15 mouse cellular contexts compared by ENCODE assay signal in the genomic region with DNA sequence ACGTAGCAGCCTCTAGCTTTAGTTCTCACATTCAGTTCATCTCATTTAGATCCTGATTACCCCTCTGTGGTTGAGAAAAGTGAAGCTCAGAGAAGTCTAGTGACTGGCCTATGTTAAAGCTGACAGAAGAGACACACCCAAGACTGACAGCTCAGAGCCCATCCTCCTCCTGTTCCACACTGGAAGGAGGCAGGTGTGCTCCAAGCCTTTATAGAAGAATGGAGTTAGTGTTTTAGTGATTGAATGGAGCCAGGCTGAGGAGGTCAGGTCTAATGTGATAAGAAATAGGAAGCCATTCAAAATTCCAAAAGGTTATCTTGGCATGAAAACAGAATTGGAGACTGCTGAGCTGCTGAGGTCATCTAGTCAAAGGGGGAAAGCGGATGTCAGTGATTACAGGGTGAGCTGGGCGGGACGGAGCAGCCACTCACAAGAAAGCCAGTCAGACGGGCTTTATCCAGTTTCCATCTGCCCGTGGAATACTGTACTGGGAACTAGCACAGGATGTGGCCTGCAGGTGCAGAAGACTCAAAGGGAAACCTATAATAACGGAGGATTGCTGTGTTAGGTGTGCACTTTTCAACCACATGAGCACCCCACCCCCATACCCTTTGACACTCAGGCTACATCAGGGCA. TPM values are rescaled to one million over a fixed set of nuclear protein-coding genes. Genes with fewer than 3 reads are reported as not detected.
DNase-seq lines count a peak whose midpoint lies in the region; ATAC-seq and TF ChIP-seq lines count a peak whose summit lies in the region.
"Had no signal": no experiment of that assay in that cellular context is flagged by ENCODE, and none has a peak within 500 bp of the region (broad histone marks: within the 10 kb centered on the region; RNA-seq: fewer than 3 reads in every experiment).

No protein-coding gene starts in this region.

- no peak overlapping the region for H3K4me2 ChIP-seq in kidney, embryonic 14.5 days (replicated peaks; ENCODE audit: low read depth, low read length)
- no peak overlapping the region for H3K4me2 ChIP-seq in CH12.LX (ENCODE audit: insufficient read depth, low read depth, poor library complexity, severe bottlenecking)
- H3K4me2 ChIP-seq in heart, embryonic 15.5 days, result no peak overlapping the region
- H3K4me2 ChIP-seq in lung, postnatal 0 days (replicated peaks; ENCODE audit: low read depth, low read length), result no peak overlapping the region
- H3K4me2 ChIP-seq: liver, embryonic 11.5 days had no signal

- H3K4me3 ChIP-seq in kidney, adult 2 months (ENCODE audit: insufficient read depth, low read depth, low read length), result no peak overlapping the region
- H3K4me3 ChIP-seq in kidney, embryonic 14.5 days (ENCODE audit: low read length), result no peak overlapping the region
- H3K4me3 ChIP-seq in CH12.LX (replicated peaks in 1 of 3; ENCODE audit: low read depth in 2 of 3, low read length in 2 of 3, poor library complexity in 1 of 3), result no peak overlapping the region
- H3K4me3 ChIP-seq in heart, embryonic 15.5 days, result no peak overlapping the region
- no peak overlapping the region for H3K4me3 ChIP-seq in lung, postnatal 0 days (ENCODE audit: low read depth, low read length)
- H3K4me3 ChIP-seq: midbrain, embryonic 10.5 days had no signal

- ATAC-seq in kidney, embryonic 14.5 days (ENCODE audit: low FRiP score, low TSS enrichment), result no peak; the same call in 1 of the 2 replicates
- ATAC-seq in heart, embryonic 15.5 days (replicated peaks; ENCODE audit: insufficient number of reproducible peaks, insufficient read depth, low FRiP score, low read depth), result peak; percentile 38; the same call in 1 of the 2 replicates
- ATAC-seq in lung, postnatal 0 days, result peak; percentile 80
- ATAC-seq in cerebellum, adult (ENCODE audit: insufficient number of reproducible peaks, low FRiP score, low TSS enrichment), result no peak
- ATAC-seq: Patski had no signal

- no peak overlapping the region for H3K9ac ChIP-seq in kidney, embryonic 14.5 days (ENCODE audit: low read depth, low read length)
- H3K9ac ChIP-seq in CH12.LX (ENCODE audit: insufficient read depth, low read depth), result no peak overlapping the region
- H3K9ac ChIP-seq in heart, embryonic 15.5 days, result no peak overlapping the region
- no peak overlapping the region for H3K9ac ChIP-seq in lung, postnatal 0 days (replicated peaks; ENCODE audit: low read depth)

- TF ChIP-seq EP300 in CH12.LX (IDR thresholded peaks at IDR 0.05; ENCODE audit: low read length), result no peak
- no peak for TF ChIP-seq EP300 in lung, postnatal 0 days (IDR thresholded peaks at IDR 0.05)

- no peak for TF ChIP-seq POLR2A in kidney, adult 2 months (IDR thresholded peaks at IDR 0.05; ENCODE audit: low read depth, low read length)
- no peak for TF ChIP-seq POLR2A in CH12.LX (IDR thresholded peaks at IDR 0.05; ENCODE audit: low read depth, low read length)

- TF ChIP-seq RAD21 in CH12.LX (IDR thresholded peaks at IDR 0.05; ENCODE audit: low read depth, low read length), result no peak

- no peak overlapping the region for H3K27ac ChIP-seq in kidney, adult 2 months (ENCODE audit: insufficient read depth, low read depth, low read length)
- H3K27ac ChIP-seq in kidney, embryonic 14.5 days (ENCODE audit: low read depth, low read length), result no peak overlapping the region
- H3K27ac ChIP-seq in CH12.LX (ENCODE audit: insufficient read depth, low read depth), result peak overlapping the region; percentile 16; the same call in 1 of the 2 replicates
- H3K27ac ChIP-seq in heart, embryonic 15.5 days, result no peak overlapping the region
- H3K27ac ChIP-seq in lung, postnatal 0 days (ENCODE audit: low read length), result no peak overlapping the region
- H3K27ac ChIP-seq: midbrain, embryonic 10.5 days had no signal

- H3K4me1 ChIP-seq in kidney, adult 2 months (ENCODE audit: control insufficient read depth, insufficient read depth, low read length), result no peaks in the 10 kb centered on the region
- 0 out of 2 replicates have a peak, but pooled peaks cover 5% of the 10 kb centered on the region for H3K4me1 ChIP-seq in kidney, embryonic 14.5 days (ENCODE audit: control insufficient read depth, insufficient read depth, low read length)
- peaks cover 53 to 87% of the 10 kb centered on the region in 2 experiments for H3K4me1 ChIP-seq in CH12.LX (ENCODE audit: control insufficient read depth in 1 of 2, insufficient read depth in 2 of 2)
- H3K4me1 ChIP-seq in heart, embryonic 15.5 days (replicated peaks), result peaks cover 13% of the 10 kb centered on the region
- no peaks in the 10 kb centered on the region for H3K4me1 ChIP-seq in lung, postnatal 0 days (ENCODE audit: insufficient read depth, low read depth, low read length)
- H3K4me1 ChIP-seq: midbrain, embryonic 10.5 days had no signal

- peak; percentile 23 for DNase-seq in kidney, adult 2 months
- no peak for DNase-seq in CH12.LX (ENCODE audit: extremely low read depth)
- peak; percentile 49 for DNase-seq in lung, postnatal 0 days (ENCODE audit: low spot score)
- no peak for DNase-seq in c-Kit-positive CD71-positive TER-119-positive erythroid progenitor cells, embryonic 14.5 days (ENCODE audit: low spot score)
- no peak for DNase-seq in frontal cortex, adult 2 months (ENCODE audit: extremely low spot score in 1 of 2, low spot score in 1 of 2)
- DNase-seq: adrenal gland, postnatal 25 days; cerebellum, adult 11 months; retina, postnatal 1 day; thymus, postnatal 4 days had no signal

- no peaks in the 10 kb centered on the region for H3K36me3 ChIP-seq in kidney, adult 2 months (ENCODE audit: control insufficient read depth, insufficient read depth, low read length)
- peaks cover 25% of the 10 kb centered on the region for H3K36me3 ChIP-seq in kidney, embryonic 14.5 days (ENCODE audit: control insufficient read depth, insufficient read depth, low read length)
- H3K36me3 ChIP-seq in CH12.LX (replicated peaks in 1 of 2; ENCODE audit: control insufficient read depth in 1 of 2, insufficient read depth in 1 of 2, low read length in 1 of 2), result peaks cover 32 to 55% of the 10 kb centered on the region in 2 experiments
- peaks cover 15% of the 10 kb centered on the region; the same call in 1 of the 2 replicates for H3K36me3 ChIP-seq in heart, embryonic 15.5 days
- 0 out of 2 replicates have a peak, but pooled peaks cover 5% of the 10 kb centered on the region for H3K36me3 ChIP-seq in lung, postnatal 0 days (ENCODE audit: insufficient read depth, low read length)

- H3K79me2 ChIP-seq in CH12.LX (replicated peaks; ENCODE audit: control insufficient read depth, extremely low read depth, insufficient read depth, poor library complexity, severe bottlenecking), result no peaks in the 10 kb centered on the region

- 61% methylated on average over 7 of the region's 7 CpGs for WGBS in kidney, adult 2 months
- 65% methylated on average over 7 of the region's 7 CpGs for WGBS in kidney, embryonic 14.5 days
- WGBS in heart, embryonic 15.5 days, result 40% methylated on average over 7 of the region's 7 CpGs
- 55% methylated on average over 7 of the region's 7 CpGs for WGBS in lung, postnatal 0 days

- TF ChIP-seq CTCF in kidney, adult 2 months (conservative IDR thresholded peaks at IDR 0.05; ENCODE audit: insufficient read depth, insufficient read length, low read depth, low read length), result no peak
- no peak for TF ChIP-seq CTCF in CH12.LX (conservative IDR thresholded peaks at IDR 0.05 in 1 of 2, IDR thresholded peaks at IDR 0.05 in 1 of 2; ENCODE audit: low read depth in 2 of 2, low read length in 2 of 2)
- no peak for TF ChIP-seq CTCF in lung, postnatal 0 days (IDR thresholded peaks at IDR 0.05)

- in situ Hi-C loops in CH12.LX (cut with MboI; ENCODE audit: low pct_ligation_motif_present, low pct_unique_long_range_greater_than_20kb, low sequenced_read_pairs), result no loop called here

- no peaks in the 10 kb centered on the region for H3K9me3 ChIP-seq in kidney, embryonic 14.5 days (ENCODE audit: control insufficient read depth, low read length)
- H3K9me3 ChIP-seq in CH12.LX (replicated peaks; ENCODE audit: low read length), result no peaks in the 10 kb centered on the region
- H3K9me3 ChIP-seq in heart, embryonic 15.5 days (replicated peaks), result no peaks in the 10 kb centered on the region
- H3K9me3 ChIP-seq in lung, postnatal 0 days (ENCODE audit: low read length), result no peaks in the 10 kb centered on the region
- H3K9me3 ChIP-seq: midbrain, embryonic 10.5 days had no signal

- H3K27me3 ChIP-seq in kidney, adult 2 months (replicated peaks; ENCODE audit: control insufficient read depth, insufficient read depth, low read length), result no peaks in the 10 kb centered on the region
- H3K27me3 ChIP-seq in kidney, embryonic 14.5 days (ENCODE audit: control insufficient read depth, insufficient read depth, low read length), result no peaks in the 10 kb centered on the region
- no peaks in the 10 kb centered on the region for H3K27me3 ChIP-seq in CH12.LX (replicated peaks)
- H3K27me3 ChIP-seq in heart, embryonic 15.5 days, result no peaks in the 10 kb centered on the region
- no peaks in the 10 kb centered on the region for H3K27me3 ChIP-seq in lung, postnatal 0 days (replicated peaks; ENCODE audit: insufficient read depth, low read length)
- H3K27me3 ChIP-seq: Patski had no signal

- dilution Hi-C loops in CH12.LX (cut with MboI; ENCODE audit: extremely low pct_ligation_motif_present, extremely low pct_unique_long_range_greater_than_20kb, low sequenced_read_pairs), result no loop called here

TF ChIP-seq in CH12.LX, 34 proteins besides CTCF, POLR2A, EP300 and RAD21 (continues in another document):
- TF ChIP-seq ZC3H11A (IDR thresholded peaks at IDR 0.05; ENCODE audit: low read depth, low read length), result no peak
- TF ChIP-seq TCF12 (IDR thresholded peaks at IDR 0.05; ENCODE audit: low read depth, low read length), result no peak
- no peak for TF ChIP-seq GABPA (IDR thresholded peaks at IDR 0.05; ENCODE audit: insufficient replicate concordance, low read depth, low read length)
- no peak for TF ChIP-seq ELF1 (IDR thresholded peaks at IDR 0.05; ENCODE audit: low read depth, low read length)
- TF ChIP-seq UBTF (IDR thresholded peaks at IDR 0.05; ENCODE audit: low read depth, low read length), result no peak
- no peak for TF ChIP-seq MAX (IDR thresholded peaks at IDR 0.05; ENCODE audit: low read length)
- TF ChIP-seq SIN3A (IDR thresholded peaks at IDR 0.05; ENCODE audit: low read length), result no peak
- no peak for TF ChIP-seq SMC3 (IDR thresholded peaks at IDR 0.05; ENCODE audit: low read depth, low read length)
- no peak for TF ChIP-seq CHD2 (IDR thresholded peaks at IDR 0.05; ENCODE audit: low read length)
- no peak for TF ChIP-seq MXI1 (IDR thresholded peaks at IDR 0.05; ENCODE audit: low read depth, low read length)
- TF ChIP-seq E2F4 (IDR thresholded peaks at IDR 0.05; ENCODE audit: insufficient replicate concordance, low read depth, low read length), result no peak

RNA-seq across cellular contexts. Expression of gene Bend5, which starts 36.6 kb away (rescaled TPM):
- polyA plus RNA-seq in kidney, adult 2 months (2012; rRNA removed), result 24.3 and 34.2 TPM in 2 replicates
- 30.6 and 34.1 TPM in 2 replicates for polyA plus RNA-seq in kidney, embryonic 14.5 days (2014; fragmentation: Nextera tagmentation; extraction: Ambion mirVana)
- total RNA-seq in CH12.LX (2012; rRNA removed) (21.8 and 27.1 TPM in 2 replicates), CH12.LX (2014; rRNA removed) (14.8 and 15.6 TPM in 2 replicates)
- 19.3 and 25.9 TPM in 2 replicates for polyA plus RNA-seq in CH12.LX (2012; ENCODE audit: insufficient read length, low read depth)
- polyA plus RNA-seq in heart, embryonic 15.5 days (2015; fragmentation: Nextera tagmentation; extraction: Ambion mirVana), result 15.4 and 18.2 TPM in 2 replicates
- 13.3 and 14.0 TPM in 2 replicates for polyA plus RNA-seq in lung, postnatal 0 days (2015; fragmentation: Nextera tagmentation; extraction: Ambion mirVana)
- 9.6 and 12.0 TPM in 2 replicates for polyA plus RNA-seq in frontal cortex, adult 2 months (2012; rRNA removed)

Comparison
In these comparisons a context has a peak if more than half of its experiments do, and no peak if none do; other contexts are left out.
1. DNase-seq: peak in kidney, adult 2 months (single experiment) and lung, postnatal 0 days (single experiment); none in CH12.LX (single experiment), c-Kit-positive CD71-positive TER-119-positive erythroid progenitor cells, embryonic 14.5 days (single experiment) and frontal cortex, adult 2 months (0 of 2).
2. ATAC-seq: peak in heart, embryonic 15.5 days (single experiment) and lung, postnatal 0 days (single experiment); none in kidney, embryonic 14.5 days (single experiment) and cerebellum, adult (single experiment).